Mouse (Mus musculus): ENCODE data around the gene Mertk. TPM values are rescaled to one million over a fixed set of nuclear protein-coding genes. Genes with fewer than 3 reads are reported as not detected.

Mertk gene
- total RNA-seq, 2 experiments from 2014 or later: 10.0 to 12.9 TPM

DNA sequence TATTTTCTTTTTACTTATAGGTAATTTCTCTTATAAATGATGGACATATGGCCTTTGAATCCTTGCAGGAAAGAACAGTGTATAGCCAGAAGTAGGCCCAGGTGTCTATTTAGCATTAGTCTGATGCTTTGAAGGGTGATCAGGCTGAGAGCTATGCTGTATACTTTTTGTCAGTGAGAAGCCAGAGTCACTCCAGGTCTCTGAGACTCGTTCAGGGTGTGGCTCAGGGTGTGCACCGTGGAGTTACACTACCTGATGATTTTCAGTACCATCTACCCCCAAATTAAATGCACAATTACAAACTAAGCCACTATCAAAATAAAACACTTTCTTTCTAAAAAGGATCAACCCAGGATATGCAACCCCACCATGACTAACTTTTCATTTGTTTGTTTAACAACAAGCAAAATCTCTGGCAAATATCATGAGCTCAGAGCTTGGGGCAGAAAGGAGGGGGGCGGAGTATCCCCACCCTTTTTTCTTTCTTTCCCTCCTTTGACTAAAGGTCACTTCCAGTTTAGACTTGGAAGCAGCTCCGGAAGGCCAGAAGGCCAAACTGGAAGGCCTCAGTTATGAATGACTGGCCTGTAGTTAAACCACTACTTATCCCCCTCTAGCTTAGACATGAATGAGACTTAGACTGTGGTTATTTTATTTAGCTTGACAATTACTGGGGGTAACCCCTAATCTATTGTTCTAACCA, 69.9 kb downstream of the Mertk start:
- no peak for DNase-seq

DNA sequence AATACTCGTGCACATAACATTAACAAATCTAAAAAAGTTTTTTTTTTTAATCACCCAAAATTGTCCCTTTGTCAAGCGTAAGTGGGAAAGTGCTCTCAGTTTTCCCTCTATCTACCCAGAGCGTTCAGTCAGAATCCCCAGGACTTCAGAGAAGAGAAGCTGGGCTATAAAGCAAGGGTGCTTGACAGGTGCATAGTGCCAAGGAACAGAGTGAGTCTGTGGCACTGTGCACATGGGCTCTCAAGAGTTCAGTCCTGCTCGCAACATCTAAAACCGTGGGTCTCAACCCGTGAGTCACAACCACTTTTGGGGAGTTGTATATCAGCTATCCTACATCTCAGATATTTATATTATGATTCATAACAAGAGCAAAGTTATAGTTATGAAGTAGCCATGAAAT, 71.8 kb downstream of the Mertk start:
- DNase-seq: no peak

- DNase-seq: no peak
Observed at GRCm38 (mm10) chr2:128771048-128771447, 72.3 kb downstream of the Mertk start.

DNA sequence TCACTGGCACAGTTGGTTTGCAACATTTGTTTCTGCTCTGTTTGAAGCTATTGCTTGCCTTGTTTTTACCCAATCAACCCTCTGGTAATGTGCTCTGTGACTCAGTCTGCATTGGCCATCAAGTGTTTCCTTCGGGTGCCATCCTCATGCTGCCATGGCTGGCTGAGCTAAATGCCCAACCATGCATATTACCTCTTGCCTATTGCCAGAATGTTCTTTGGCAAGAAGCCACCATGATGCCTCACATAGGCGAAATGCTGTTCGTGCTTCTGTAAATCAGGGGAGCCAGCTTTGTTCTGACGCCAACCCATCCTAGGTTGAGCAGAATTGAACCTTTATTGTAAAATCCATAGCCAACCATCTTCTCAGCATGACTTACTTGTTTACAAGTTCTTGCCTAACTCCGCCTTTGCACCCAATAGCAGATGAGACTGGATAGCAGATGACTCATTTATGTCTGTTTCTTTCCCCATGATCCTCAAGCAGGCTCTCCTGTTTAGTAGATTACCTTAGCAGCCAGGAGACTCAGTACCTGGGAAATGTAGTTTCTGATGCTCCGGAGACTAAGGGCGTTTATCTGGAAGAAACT, 73.1 kb downstream of the Mertk start:
- no peak for DNase-seq

DNA sequence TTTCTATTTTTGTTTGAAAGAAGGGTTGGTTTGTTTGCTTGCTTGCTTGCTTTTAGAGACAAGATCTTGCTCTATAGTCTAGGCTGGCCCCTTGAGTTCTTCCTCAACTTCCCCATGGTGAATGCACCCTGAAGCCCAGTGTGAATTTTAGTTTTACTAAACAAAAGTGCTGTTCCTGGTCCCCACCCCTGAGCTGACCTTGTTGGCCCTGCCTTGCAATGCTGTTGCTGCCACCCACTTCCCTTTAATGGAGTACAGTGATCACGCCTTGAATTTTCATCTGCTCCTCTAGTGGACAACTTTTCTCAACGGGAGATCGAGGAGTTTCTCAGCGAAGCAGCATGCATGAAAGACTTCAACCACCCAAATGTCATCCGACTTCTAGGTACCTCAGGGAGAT, 83.5 kb downstream of the Mertk start:
- no peak for DNase-seq

DNA sequence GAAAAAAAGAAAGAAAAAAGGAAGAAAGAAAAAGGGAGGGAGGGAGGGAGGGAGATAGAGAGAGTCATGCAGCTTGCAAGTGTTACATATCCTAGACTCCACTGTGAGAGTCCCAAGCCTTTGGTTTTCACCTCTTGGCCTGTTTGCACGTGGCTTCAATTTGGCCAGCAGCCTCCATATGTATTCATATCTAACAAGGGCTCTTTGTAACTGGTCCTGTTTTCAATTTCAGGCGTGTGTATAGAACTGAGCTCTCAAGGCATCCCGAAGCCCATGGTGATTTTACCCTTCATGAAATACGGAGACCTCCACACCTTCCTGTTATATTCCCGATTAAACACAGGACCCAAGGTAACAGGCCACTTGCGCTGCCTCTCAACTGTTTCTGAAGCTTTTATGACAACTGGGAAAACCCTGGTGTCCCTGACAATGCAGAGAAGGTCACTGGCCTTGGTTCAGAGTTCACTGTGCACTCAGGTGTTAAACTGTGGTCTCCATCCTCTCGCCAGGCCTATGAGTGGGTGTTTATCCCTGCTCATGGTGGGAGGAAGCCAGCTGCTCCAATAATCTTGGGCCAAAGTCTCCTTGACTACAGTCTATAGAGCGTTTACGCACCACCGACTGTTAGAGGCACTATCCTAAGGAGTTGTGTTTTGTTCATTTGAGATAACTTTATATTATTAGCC, 85.0 kb downstream of the Mertk start:
- DNase-seq: no peak

- no peak for DNase-seq
Observed at GRCm38 (mm10) chr2:128784814-128785213, 86.1 kb downstream of the Mertk start.

DNA sequence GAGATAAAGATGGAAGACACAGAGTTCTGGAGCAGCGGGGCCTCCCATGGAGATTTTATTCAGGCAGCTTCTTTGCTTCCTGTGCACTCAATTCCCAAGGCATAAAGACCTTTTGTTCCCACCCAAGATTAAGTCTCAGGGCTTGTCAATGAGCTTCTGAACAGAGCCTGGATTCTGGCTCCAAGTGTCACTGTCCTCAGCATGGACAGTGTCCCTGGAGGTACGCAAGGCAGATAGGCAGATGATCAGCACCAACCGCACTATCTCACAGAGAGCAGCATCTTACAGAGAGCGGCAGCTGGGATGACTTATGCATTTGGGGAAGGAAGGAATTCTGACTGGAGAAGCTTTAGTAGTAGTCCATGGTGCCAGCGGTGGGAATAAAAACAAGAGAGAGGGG, 87.6 kb downstream of the Mertk start:
- no peak for DNase-seq

DNA sequence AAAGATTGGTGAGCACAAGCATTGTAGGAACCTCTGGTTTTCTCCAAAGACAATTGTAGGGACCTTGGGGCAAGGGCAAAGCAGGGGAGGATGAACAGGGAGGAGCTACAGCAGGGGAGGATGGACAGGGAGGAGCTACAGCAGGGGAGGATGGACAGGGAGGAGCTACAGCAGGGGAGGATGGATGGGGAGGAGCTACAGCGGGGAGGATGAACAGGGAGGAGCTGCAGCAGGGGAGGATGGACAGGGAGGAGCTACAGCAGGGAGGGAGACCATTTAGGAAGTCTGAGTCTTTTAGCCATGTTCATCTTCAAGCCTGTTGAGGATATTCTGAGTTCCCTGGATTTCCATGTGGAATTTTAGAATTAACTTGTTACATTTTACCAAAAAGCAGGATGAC, 88.0 kb downstream of the Mertk start:
- DNase-seq: no peak

- no peak for DNase-seq
Observed at GRCm38 (mm10) chr2:128787805-128788204, 89.0 kb downstream of the Mertk start.

DNA sequence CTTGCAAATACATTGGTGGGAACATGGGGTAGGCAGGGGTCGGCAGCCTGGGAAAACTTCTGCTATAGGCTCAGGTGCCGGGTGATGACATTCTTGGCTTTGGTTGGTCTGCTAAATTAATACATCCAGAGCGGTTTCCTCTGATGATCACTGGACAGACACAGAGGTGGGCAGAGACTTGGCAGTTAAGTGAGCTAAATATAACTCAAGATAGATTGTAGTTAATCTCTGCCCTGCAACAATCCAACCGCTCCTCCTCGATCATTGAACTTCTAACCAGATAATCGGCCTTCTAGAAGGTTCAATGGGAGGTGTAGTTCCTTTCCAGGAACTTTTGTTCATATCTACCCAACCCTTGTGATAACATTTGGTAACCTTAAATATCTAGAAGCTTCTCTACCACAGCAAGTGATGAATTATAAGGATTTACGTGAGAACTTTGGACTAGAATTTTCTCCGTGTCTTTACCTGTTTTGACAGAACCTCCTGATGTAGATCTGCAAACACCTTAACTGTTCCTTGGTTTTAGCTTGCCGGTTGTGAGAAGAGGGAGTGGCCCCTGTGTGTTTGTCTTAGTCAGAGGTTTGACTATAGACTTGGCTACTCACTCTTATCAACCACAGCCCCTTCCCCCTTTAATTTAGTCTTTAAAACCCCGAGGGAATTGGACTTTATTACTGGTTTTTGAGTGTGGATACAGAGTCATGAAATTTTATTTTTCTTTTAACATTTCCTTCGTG, 92.3 kb downstream of the Mertk start:
- DNase-seq: no peak

DNA sequence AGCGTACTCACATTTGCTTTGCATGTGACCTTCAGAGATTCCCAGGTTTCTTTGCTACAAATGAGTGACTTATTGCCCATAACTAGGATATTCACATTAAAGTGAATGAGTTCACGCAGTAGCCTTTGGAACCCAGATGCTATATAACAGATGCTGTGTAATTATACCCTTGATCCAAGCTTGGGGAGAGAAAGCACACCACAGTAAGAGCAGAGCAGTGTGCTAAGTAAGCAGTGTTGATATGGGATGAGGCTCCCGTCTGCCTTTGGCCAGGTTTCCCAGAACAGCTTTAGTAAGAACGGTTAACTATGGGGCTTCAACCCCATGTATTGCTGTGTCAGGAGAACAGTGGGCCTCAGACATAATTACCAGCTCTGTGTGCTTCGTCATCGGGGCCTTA, 95.2 kb downstream of the Mertk start:
- DNase-seq: no peak

DNA sequence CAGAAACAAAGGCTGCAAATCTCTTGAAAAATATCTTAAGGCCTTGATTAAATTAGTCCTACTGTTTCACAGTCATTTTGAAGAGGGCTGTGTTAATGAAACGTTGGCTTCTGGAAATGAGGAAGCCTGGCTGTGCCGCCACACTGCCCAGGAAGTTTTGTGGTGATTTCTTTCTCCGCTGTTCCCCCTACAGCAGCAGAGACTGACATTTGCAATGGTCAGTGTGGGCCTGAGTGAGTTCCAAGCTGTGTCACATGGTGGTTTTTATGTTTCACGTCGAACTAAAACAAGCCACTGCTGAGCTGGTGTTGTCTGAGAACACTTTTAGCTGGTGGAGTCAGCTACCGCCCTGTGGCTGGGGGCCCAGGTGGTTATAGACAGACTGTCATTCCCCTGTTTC, 97.7 kb downstream of the Mertk start:
- no peak for DNase-seq

- no peak for DNase-seq
Observed at GRCm38 (mm10) chr2:128803441-128803840, 104.7 kb downstream of the Mertk start.

DNA sequence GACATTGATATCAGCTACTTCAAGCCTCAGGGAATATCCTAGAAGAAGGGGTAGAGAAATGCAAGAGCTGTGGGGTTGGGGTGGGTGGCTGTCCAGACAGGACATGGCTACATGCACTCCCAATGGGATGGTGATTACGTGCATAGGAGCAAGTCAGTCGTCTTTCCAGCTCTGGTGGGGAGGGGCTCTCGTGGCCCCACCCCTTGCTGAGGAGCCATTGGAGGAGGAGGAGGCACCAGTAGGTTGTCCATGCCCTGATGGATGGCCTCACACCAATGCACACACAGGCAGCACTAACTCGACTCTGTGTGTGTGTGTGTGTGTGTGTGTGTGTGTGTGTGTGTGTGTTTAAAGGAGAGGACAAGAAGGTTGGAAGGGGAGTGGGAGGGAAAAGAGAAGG, 106.6 kb downstream of the Mertk start:
- no peak for DNase-seq

DNA sequence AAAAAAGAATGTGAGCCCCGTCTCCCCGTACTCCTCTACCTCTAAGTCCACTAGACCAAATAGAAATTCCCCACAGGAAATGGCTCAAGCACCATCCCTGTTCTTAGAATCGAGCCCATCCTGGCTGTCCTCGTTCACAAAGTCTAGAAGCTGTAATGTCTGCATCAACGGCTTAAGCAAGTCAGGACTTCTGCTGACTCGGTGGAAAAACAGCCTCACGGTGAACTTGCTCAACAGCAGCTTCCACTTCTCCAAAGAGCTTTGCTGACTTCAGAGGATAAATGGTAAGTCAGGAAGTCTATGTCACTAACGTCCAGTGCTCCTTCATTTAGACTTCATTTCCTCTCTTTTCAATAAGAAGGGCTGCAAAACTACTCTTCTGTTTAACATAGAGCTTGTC, 107.8 kb downstream of the Mertk start:
- no peak for DNase-seq

- DNase-seq: no peak
Observed at GRCm38 (mm10) chr2:128812761-128813160, 114.0 kb downstream of the Mertk start.

GRCm38 (mm10) chr2:128816311-128816710, 117.6 kb downstream of the Mertk start:
- no peak for DNase-seq

DNA sequence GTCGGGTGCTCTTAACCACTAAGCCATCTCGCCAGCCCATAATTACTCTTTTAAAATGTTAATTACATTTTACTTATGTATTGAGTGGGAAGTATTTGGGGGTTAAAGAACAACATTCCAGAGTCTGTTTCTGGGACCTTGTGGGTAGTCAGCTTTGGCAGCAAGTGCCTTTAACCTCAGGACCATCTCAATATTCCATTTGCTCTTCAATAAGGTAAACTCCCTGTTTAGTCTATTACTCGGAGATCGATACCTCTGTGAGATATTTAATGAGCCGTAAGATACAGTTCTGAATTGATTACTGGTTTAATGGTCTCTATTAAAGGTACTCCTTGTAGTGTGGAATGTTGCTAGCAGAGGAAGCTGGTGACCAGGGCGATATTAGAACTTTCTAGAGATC, 118.2 kb downstream of the Mertk start:
- no peak for DNase-seq

DNA sequence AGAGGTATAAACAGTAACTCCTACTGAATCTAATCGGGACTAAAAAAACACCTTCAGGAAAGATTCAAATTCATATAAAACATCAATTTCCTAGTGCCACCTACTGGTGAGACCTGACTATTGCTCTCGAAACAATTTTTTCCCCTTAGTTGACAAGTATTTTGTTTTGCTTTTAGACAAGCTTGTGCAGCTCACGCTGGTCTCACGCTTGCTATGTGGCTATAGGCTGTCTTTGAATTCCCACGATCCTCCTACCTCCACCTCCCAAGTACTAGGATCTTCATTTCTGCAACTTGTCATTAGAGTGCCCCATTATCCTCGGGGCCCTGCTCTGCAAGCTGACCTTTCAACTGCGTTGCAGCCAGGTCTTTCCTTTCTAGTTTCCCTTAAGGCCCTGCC, 118.6 kb downstream of the Mertk start:
- no peak for DNase-seq

- DNase-seq: peak; percentile 99
Observed at GRCm38 (mm10) chr2:128817786-128818681, 119.3 kb downstream of the Mertk start, which contains the start of gene Tmem87b. Gene Tmem87b (plus strand): TSS chr2:128818118.
